Mouse (Mus musculus) C2C12 (cell line): Measurements from ENCODE around the gene Tmem178b. TPM values are rescaled to one million over a fixed set of nuclear protein-coding genes. Genes with fewer than 3 reads are reported as not detected.

Experiments used
- H3K27me3 ChIP-seq: one replicate; pipeline ENCODE4 v1.6.1; 2011; ENCODE audit not compliant: control insufficient read depth, insufficient read depth, insufficient read length
- H3K36me3 ChIP-seq: one replicate; pipeline ENCODE4 v1.6.1; 2011; ENCODE audit not compliant: control insufficient read depth, insufficient read depth
- H3K4me3 ChIP-seq: one replicate; pipeline ENCODE4 v1.5.1; 2011; ENCODE audit warnings: mild to moderate bottlenecking, control low read depth; ENCODE audit not compliant: poor library complexity, insufficient read depth, severe bottlenecking
- H3K79me2 ChIP-seq: one replicate; pipeline ENCODE4 v1.6.1; 2011; ENCODE audit not compliant: control insufficient read depth, insufficient read depth
- H3K79me3 ChIP-seq: one replicate; pipeline ENCODE4 v1.6.1; 2011; ENCODE audit warnings: low read depth, control low read depth
- H3ac ChIP-seq: one replicate; pipeline ENCODE3; 2011; ENCODE audit warnings: low read depth; ENCODE audit not compliant: control insufficient read depth, insufficient read length
- CEBPB ChIP-seq: IDR thresholded peaks from one replicate; pipeline ENCODE4 v1.6.1; 2011; ENCODE audit warnings: low read depth, mild to moderate bottlenecking, control low read depth, moderate library complexity
- CTCF ChIP-seq: IDR thresholded peaks from one replicate; pipeline ENCODE4 v1.5.1; 2011; ENCODE audit not compliant: control insufficient read depth, insufficient read depth, insufficient read length
- FOSL1 ChIP-seq: IDR thresholded peaks from one replicate; pipeline ENCODE4 v1.8.0; 2011; ENCODE audit warnings: mild to moderate bottlenecking, low read length; ENCODE audit not compliant: poor library complexity, insufficient read depth, severe bottlenecking
- MAX ChIP-seq: IDR thresholded peaks from one replicate; pipeline ENCODE4 v1.6.1; 2011; ENCODE audit warnings: mild to moderate bottlenecking, control low read depth
- MYOD1 ChIP-seq: IDR thresholded peaks from one replicate; pipeline ENCODE4 v1.6.1; 2011; ENCODE audit warnings: low read depth; ENCODE audit not compliant: control insufficient read depth, insufficient read length
- MYOG ChIP-seq: IDR thresholded peaks from one replicate; pipeline ENCODE4 v1.6.1; 2011; ENCODE audit not compliant: control insufficient read depth, insufficient read length; ENCODE audit errors: extremely low read depth
- USF1 ChIP-seq: IDR thresholded peaks from one replicate; pipeline ENCODE4 v1.6.1; 2011; ENCODE audit warnings: low read depth, mild to moderate bottlenecking, control low read depth, moderate library complexity
- polyA plus RNA-seq: library from polyadenylated mRNA; unstranded; fragments of >200 nt; fragmentation: generic; extraction: Trizol; gene quantifications from one replicate; pipeline ENCODE4 v1.2.1, GENCODE M21; 2012; ENCODE audit warnings: missing spikeins

The Tmem178b gene
- polyA plus RNA-seq, 1 experiment = 0.01 TPM

- Histone ChIP-seq H3K4me3 (no peak overlapping the region), H3K79me3 (no peaks in the 10 kb centered on the region), H3K79me2 (no peaks in the 10 kb centered on the region), H3K36me3 (no peaks in the 10 kb centered on the region), H3K27me3 (no peaks in the 10 kb centered on the region), H3ac (no peak overlapping the region)
- TF ChIP-seq MAX (no peak), MYOD1 (no peak), MYOG (no peak), USF1 (no peak), FOSL1 (no peak), CEBPB (no peak), CTCF (no peak)
Measured at GRCm38 (mm10) chr6:40052593-40052992, 179.5 kb downstream of the Tmem178b start.

- Histone ChIP-seq H3K36me3 (no peaks in the 10 kb centered on the region), H3ac (no peak overlapping the region), H3K27me3 (no peaks in the 10 kb centered on the region), H3K4me3 (no peak overlapping the region), H3K79me2 (no peaks in the 10 kb centered on the region), H3K79me3 (no peaks in the 10 kb centered on the region)
- TF ChIP-seq USF1 (no peak), CEBPB (no peak), MAX (no peak)
Measured at GRCm38 (mm10) chr6:40059466-40059865, 186.4 kb downstream of the Tmem178b start.

- no peak for TF ChIP-seq FOSL1
- no peak for TF ChIP-seq CEBPB
- TF ChIP-seq MYOD1 = no peak
- TF ChIP-seq MAX = no peak
- no peak for TF ChIP-seq USF1
- TF ChIP-seq CTCF = no peak
- Histone ChIP-seq H3K27me3 (no peaks in the 10 kb centered on the region), H3K4me3 (no peak overlapping the region), H3K79me2 (no peaks in the 10 kb centered on the region), H3K79me3 (no peaks in the 10 kb centered on the region), H3K36me3 (no peaks in the 10 kb centered on the region), H3ac (no peak overlapping the region)
Measured at GRCm38 (mm10) chr6:40061327-40062189, 188.5 kb downstream of the Tmem178b start.

- no peak for TF ChIP-seq CTCF
- Histone ChIP-seq H3K36me3 (no peaks in the 10 kb centered on the region), H3K79me3 (no peaks in the 10 kb centered on the region), H3K79me2 (no peaks in the 10 kb centered on the region), H3K4me3 (no peak overlapping the region), H3ac (no peak overlapping the region), H3K27me3 (no peaks in the 10 kb centered on the region)
Measured at GRCm38 (mm10) chr6:40062190-40062501, 189.1 kb downstream of the Tmem178b start.

- TF ChIP-seq MYOG = no peak
- TF ChIP-seq USF1 = no peak
- TF ChIP-seq MAX = no peak
- TF ChIP-seq CTCF = no peak
- TF ChIP-seq FOSL1 = no peak
- TF ChIP-seq MYOD1 = no peak
- no peak for TF ChIP-seq CEBPB
Measured at GRCm38 (mm10) chr6:40063438-40063837, 190.4 kb downstream of the Tmem178b start.

GRCm38 (mm10) chr6:40063899-40064298, 190.8 kb downstream of the Tmem178b start:
- Histone ChIP-seq H3K36me3 (no peaks in the 10 kb centered on the region), H3ac (no peak overlapping the region), H3K4me3 (no peak overlapping the region), H3K27me3 (no peaks in the 10 kb centered on the region), H3K79me2 (no peaks in the 10 kb centered on the region), H3K79me3 (no peaks in the 10 kb centered on the region)
- TF ChIP-seq MAX (no peak), MYOG (no peak), FOSL1 (no peak), USF1 (no peak), MYOD1 (no peak), CEBPB (no peak), CTCF (no peak)

More at GRCm38 (mm10) chr6:40063438-40063837, 190.4 kb downstream of the Tmem178b start:
- Histone ChIP-seq H3ac (no peak overlapping the region), H3K4me3 (no peak overlapping the region), H3K79me2 (no peaks in the 10 kb centered on the region), H3K27me3 (no peaks in the 10 kb centered on the region), H3K79me3 (no peaks in the 10 kb centered on the region), H3K36me3 (no peaks in the 10 kb centered on the region)
